8 mouse cellular contexts compared by ENCODE assay signal in genomic region chr16:23224671-23225068, GRCm38 (mm10). TPM values are rescaled to one million over a fixed set of nuclear protein-coding genes. Genes with fewer than 3 reads are reported as not detected.
DNase-seq lines count a peak whose midpoint lies in the region; ATAC-seq and TF ChIP-seq lines count a peak whose summit lies in the region.

TSS of gene St6gal1 (plus strand) at chr16:23224740.

- peak; percentile 15; the same call in 1 of the 2 replicates for ATAC-seq in G1E (ENCODE audit: extremely low read depth, insufficient number of reproducible peaks, low FRiP score, poor library complexity, severe bottlenecking)
- ATAC-seq in lung, embryonic 15.5 days (ENCODE audit: borderline replicate concordance, extremely low read depth, low FRiP score, low TSS enrichment), result peak; percentile 62

- peak within 1 kb of the TSS; percentile 84 for H3K9ac ChIP-seq in lung, embryonic 15.5 days

- peaks cover 22% of the 10 kb centered on the region for H3K27me3 ChIP-seq in G1E (ENCODE audit: insufficient read depth, low read length)
- no peaks in the 10 kb centered on the region for H3K27me3 ChIP-seq in lung, embryonic 15.5 days

- WGBS in lung, embryonic 15.5 days, result under 1% methylated on average over 20 of the region's 20 CpGs

- peak within 1 kb of the TSS; percentile 94 for H3K27ac ChIP-seq in lung, embryonic 15.5 days

- intact Hi-C loops in heart, postnatal 36 days (cut with DNase I), result loop anchor here (2.0 to 5.0 kb wide), 3 partner anchors 74 to 178 kb away; no protein-coding TSS in a partner anchor

- peak within 1 kb of the TSS; percentile 82 for H3K4me2 ChIP-seq in lung, embryonic 15.5 days

- H3K9me3 ChIP-seq in G1E (replicated peaks), result 0 out of 2 replicates have a peak, but pooled peaks cover 2% of the 10 kb centered on the region
- no peaks in the 10 kb centered on the region for H3K9me3 ChIP-seq in lung, embryonic 15.5 days

- no peak for TF ChIP-seq CTCF in G1E (IDR thresholded peaks at IDR 0.05; ENCODE audit: low read depth, low read length)

- no peaks in the 10 kb centered on the region for H3K36me3 ChIP-seq in G1E (replicated peaks)
- no peaks in the 10 kb centered on the region for H3K36me3 ChIP-seq in lung, embryonic 15.5 days

- no peaks in the 10 kb centered on the region for H3K4me1 ChIP-seq in G1E (ENCODE audit: insufficient read depth, low read depth, low read length)
- H3K4me1 ChIP-seq in lung, embryonic 15.5 days, result peaks cover 37% of the 10 kb centered on the region

- no peak for DNase-seq in G1E (ENCODE audit: low spot score)
- peak; percentile 25 for DNase-seq in cerebellum, adult 11-12 months
- peak; percentile 87 for DNase-seq in forelimb bud, embryonic 11.5 days (ENCODE audit: low read depth, low spot score)
- DNase-seq in heart, postnatal 36 days, result peak; percentile 86 to 90
- DNase-seq in layer of hippocampus, adult 18-20 months (ENCODE audit: low spot score in 2 of 2), result peak; percentile 22 to 76
- peak; percentile 85 for DNase-seq in ovary, adult 18-20 months (ENCODE audit: low spot score)
- peak; percentile 85 to 91 for DNase-seq in thymus, postnatal 10 days (ENCODE audit: low spot score in 2 of 2)

- no peak within 1 kb of the TSS for H3K4me3 ChIP-seq in G1E (ENCODE audit: low read depth, low read length)
- H3K4me3 ChIP-seq in lung, embryonic 15.5 days, result peak within 1 kb of the TSS; percentile 67

RNA-seq across cellular contexts. Expression of gene St6gal1, which starts in this region (rescaled TPM):
- total RNA-seq in G1E (2014; fragmentation: Nextera tagmentation), result 3.0 and 4.1 TPM in 2 replicates
- total RNA-seq in G1E (2017), result 4.0 and 6.8 TPM in 2 replicates
- 0.12 and 0.24 TPM in 2 replicates for polyA plus RNA-seq in G1E (2012)
- total RNA-seq in heart, postnatal 36 days (2021), result 1 to 10 TPM; 9.2 to 10.0 TPM
- total RNA-seq in layer of hippocampus, adult 18-20 months (2021), result 10 to 100 TPM; 15.9 to 16.3 TPM
- polyA plus RNA-seq in lung, embryonic 15.5 days (2015; fragmentation: Nextera tagmentation; extraction: Ambion mirVana), result 48.0 and 52.7 TPM in 2 replicates

Comparison
In these comparisons a context has a peak if more than half of its experiments do, and no peak if none do; other contexts are left out.
1. RNA of gene St6gal1 (polyA plus RNA-seq): 48.0 to 52.7 TPM in lung, embryonic 15.5 days; 0.12 to 0.24 TPM in G1E; every median in the first group is over 10 times any median in the second.